Mouse (Mus musculus): ENCODE data around the gene Sumf1. TPM values are rescaled to one million over a fixed set of nuclear protein-coding genes. Genes with fewer than 3 reads are reported as not detected.
A peak's percentile ranks its signal among the peaks of the same experiment; 100 is the strongest.

The Sumf1 gene
- polyA plus RNA-seq, 1 experiment from 2014 or later, result 11.0 TPM

- Histone ChIP-seq H3K9ac (no peak overlapping the region), H3K4me3 (no peak overlapping the region)
These were observed 83.2 kb downstream of the Sumf1 start for GRCm38 (mm10) chr6:108101936-108102830.

GRCm38 (mm10) chr6:108098846-108099217, 86.5 kb downstream of the Sumf1 start:
- Histone ChIP-seq H3K9me3 (no peaks in the 10 kb centered on the region), H3K27me3 (replicated peaks) (no peaks in the 10 kb centered on the region), H3K9ac (no peak overlapping the region), H3K4me2 (peak overlapping the region; percentile 18; the same call in 1 of the 2 replicates), H3K27ac (no peak overlapping the region), H3K4me1 (peaks cover 3% of the 10 kb centered on the region; the same call in 1 of the 2 replicates), H3K36me3 (replicated peaks) (no peaks in the 10 kb centered on the region), H3K4me3 (no peak overlapping the region)
- ATAC-seq (replicated peaks), result no peak
- WGBS, result 33% methylated on average over 3 of the region's 3 CpGs

More at GRCm38 (mm10) chr6:108101936-108102830, 83.2 kb downstream of the Sumf1 start:
- Histone ChIP-seq H3K27me3 (replicated peaks) (no peaks in the 10 kb centered on the region), H3K4me2 (no peak overlapping the region), H3K36me3 (replicated peaks) (no peaks in the 10 kb centered on the region), H3K27ac (no peak overlapping the region), H3K9me3 (no peaks in the 10 kb centered on the region), H3K4me1 (peaks cover 3% of the 10 kb centered on the region; the same call in 1 of the 2 replicates)
- no peak for ATAC-seq (replicated peaks)
- WGBS, result 86% methylated on average over 10 of the region's 10 CpGs

- WGBS, result 17% methylated on average over 9 of the region's 9 CpGs
- Histone ChIP-seq H3K4me3 (no peak overlapping the region), H3K9ac (no peak overlapping the region), H3K36me3 (replicated peaks) (no peaks in the 10 kb centered on the region), H3K4me2 (peak overlapping the region; percentile 18; the same call in 1 of the 2 replicates), H3K27me3 (replicated peaks) (no peaks in the 10 kb centered on the region), H3K4me1 (peaks cover 3% of the 10 kb centered on the region; the same call in 1 of the 2 replicates), H3K9me3 (no peaks in the 10 kb centered on the region), H3K27ac (no peak overlapping the region)
- peak; percentile 90 for ATAC-seq (replicated peaks)
These were observed 87.1 kb downstream of the Sumf1 start for GRCm38 (mm10) chr6:108098171-108098845.

GRCm38 (mm10) chr6:108095445-108095844, 89.9 kb downstream of the Sumf1 start:
- peaks cover 3% of the 10 kb centered on the region; the same call in 1 of the 2 replicates for H3K4me1 ChIP-seq
- H3K36me3 ChIP-seq (replicated peaks), result no peaks in the 10 kb centered on the region
- 79% methylated on average over 5 of the region's 5 CpGs for WGBS
- no peak overlapping the region for H3K4me3 ChIP-seq
- no peak overlapping the region for H3K9ac ChIP-seq
- no peaks in the 10 kb centered on the region for H3K9me3 ChIP-seq
- H3K27me3 ChIP-seq (replicated peaks), result no peaks in the 10 kb centered on the region
- H3K27ac ChIP-seq, result no peak overlapping the region
- no peak overlapping the region for H3K4me2 ChIP-seq
- ATAC-seq (replicated peaks), result no peak

- H3K4me1 ChIP-seq, result no peaks in the 10 kb centered on the region
- no peak overlapping the region for H3K4me2 ChIP-seq
- H3K27me3 ChIP-seq (replicated peaks), result no peaks in the 10 kb centered on the region
- no peaks in the 10 kb centered on the region for H3K9me3 ChIP-seq
- no peak for ATAC-seq (replicated peaks)
- WGBS, result 77% methylated on average over 3 of the region's 3 CpGs
- H3K27ac ChIP-seq, result no peak overlapping the region
- H3K36me3 ChIP-seq (replicated peaks), result no peaks in the 10 kb centered on the region
- no peak overlapping the region for H3K9ac ChIP-seq
- no peak overlapping the region for H3K4me3 ChIP-seq
These were observed 91.9 kb downstream of the Sumf1 start for GRCm38 (mm10) chr6:108093449-108093848.

GRCm38 (mm10) chr6:108092646-108093045, 92.7 kb downstream of the Sumf1 start:
- no peak overlapping the region for H3K9ac ChIP-seq
- H3K4me3 ChIP-seq, result no peak overlapping the region
- H3K4me1 ChIP-seq, result no peaks in the 10 kb centered on the region
- H3K4me2 ChIP-seq, result no peak overlapping the region
- H3K27me3 ChIP-seq (replicated peaks), result no peaks in the 10 kb centered on the region
- H3K27ac ChIP-seq, result no peak overlapping the region
- 80% methylated on average over 3 of the region's 3 CpGs for WGBS
- no peaks in the 10 kb centered on the region for H3K36me3 ChIP-seq (replicated peaks)
- no peak for ATAC-seq (replicated peaks)
- no peaks in the 10 kb centered on the region for H3K9me3 ChIP-seq

GRCm38 (mm10) chr6:108091296-108091695, 94.1 kb downstream of the Sumf1 start:
- Histone ChIP-seq H3K27me3 (replicated peaks) (no peaks in the 10 kb centered on the region), H3K9ac (no peak overlapping the region), H3K27ac (no peak overlapping the region), H3K36me3 (replicated peaks) (no peaks in the 10 kb centered on the region), H3K4me2 (no peak overlapping the region), H3K9me3 (no peaks in the 10 kb centered on the region), H3K4me1 (no peaks in the 10 kb centered on the region), H3K4me3 (no peak overlapping the region)
- ATAC-seq (replicated peaks), result no peak
- 78% methylated on average over 1 of the region's 1 CpGs for WGBS

- Histone ChIP-seq H3K27me3 (replicated peaks) (no peaks in the 10 kb centered on the region), H3K4me1 (no peaks in the 10 kb centered on the region), H3K27ac (no peak overlapping the region), H3K4me2 (no peak overlapping the region), H3K9ac (no peak overlapping the region), H3K36me3 (replicated peaks) (peaks cover 12% of the 10 kb centered on the region), H3K9me3 (peaks cover 7% of the 10 kb centered on the region; the same call in 1 of the 2 replicates), H3K4me3 (no peak overlapping the region)
- ATAC-seq (replicated peaks), result no peak
- WGBS, result 95% methylated on average over 7 of the region's 7 CpGs
These were observed 109.5 kb downstream of the Sumf1 start for GRCm38 (mm10) chr6:108075857-108076256.

DNA sequence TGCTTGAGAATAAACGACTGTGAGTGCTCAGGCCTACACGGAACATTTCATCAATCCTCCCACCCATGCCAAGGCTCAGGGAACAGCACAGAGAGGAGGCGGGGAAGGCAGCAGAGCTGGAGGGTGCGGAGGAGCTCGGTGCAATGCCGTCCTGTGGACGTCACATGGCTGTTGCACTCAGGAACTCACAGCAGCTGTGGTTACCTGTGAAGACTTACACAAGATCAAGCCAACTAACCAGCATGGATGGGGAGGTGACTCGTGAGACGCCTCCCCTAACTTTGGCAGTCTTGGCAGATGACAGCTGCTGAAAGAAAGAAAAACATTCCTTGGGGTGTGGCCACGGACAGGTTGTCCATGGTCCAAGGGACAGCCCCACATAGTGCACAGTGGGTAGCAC, 110.8 kb downstream of the Sumf1 start:
- Histone ChIP-seq H3K9me3 (peaks cover 7% of the 10 kb centered on the region; the same call in 1 of the 2 replicates), H3K4me2 (no peak overlapping the region), H3K4me1 (no peaks in the 10 kb centered on the region), H3K27me3 (replicated peaks) (no peaks in the 10 kb centered on the region), H3K27ac (no peak overlapping the region), H3K9ac (no peak overlapping the region), H3K4me3 (no peak overlapping the region), H3K36me3 (replicated peaks) (peaks cover 12% of the 10 kb centered on the region)
- no peak for ATAC-seq (replicated peaks)
- 93% methylated on average over 10 of the region's 10 CpGs for WGBS

DNA sequence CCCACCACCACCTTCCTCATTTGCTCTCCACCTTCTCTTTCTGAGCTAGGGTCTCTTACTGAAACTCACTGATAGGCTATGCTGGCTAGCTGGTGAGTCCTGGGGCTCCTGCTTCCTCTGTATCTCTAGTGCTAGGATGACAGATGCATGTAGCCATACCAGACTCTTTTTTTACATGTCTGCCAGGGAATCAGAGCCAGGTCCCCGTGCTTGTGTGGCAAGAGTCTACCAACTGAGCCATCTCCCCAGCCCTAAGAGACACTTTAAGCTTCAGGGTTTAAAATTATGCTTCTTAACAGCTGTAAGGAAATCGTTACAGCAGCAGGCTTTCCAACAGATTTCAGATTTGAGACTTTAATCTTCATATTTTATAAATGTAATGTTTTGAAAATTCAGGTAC, 111.5 kb downstream of the Sumf1 start:
- no peak overlapping the region for H3K27ac ChIP-seq
- no peaks in the 10 kb centered on the region for H3K4me1 ChIP-seq
- H3K9ac ChIP-seq, result no peak overlapping the region
- H3K27me3 ChIP-seq (replicated peaks), result no peaks in the 10 kb centered on the region
- H3K4me3 ChIP-seq, result no peak overlapping the region
- ATAC-seq (replicated peaks), result no peak
- H3K4me2 ChIP-seq, result no peak overlapping the region
- H3K36me3 ChIP-seq (replicated peaks), result peaks cover 12% of the 10 kb centered on the region
- 91% methylated on average over 2 of the region's 2 CpGs for WGBS
- H3K9me3 ChIP-seq, result peaks cover 7% of the 10 kb centered on the region; the same call in 1 of the 2 replicates

DNA sequence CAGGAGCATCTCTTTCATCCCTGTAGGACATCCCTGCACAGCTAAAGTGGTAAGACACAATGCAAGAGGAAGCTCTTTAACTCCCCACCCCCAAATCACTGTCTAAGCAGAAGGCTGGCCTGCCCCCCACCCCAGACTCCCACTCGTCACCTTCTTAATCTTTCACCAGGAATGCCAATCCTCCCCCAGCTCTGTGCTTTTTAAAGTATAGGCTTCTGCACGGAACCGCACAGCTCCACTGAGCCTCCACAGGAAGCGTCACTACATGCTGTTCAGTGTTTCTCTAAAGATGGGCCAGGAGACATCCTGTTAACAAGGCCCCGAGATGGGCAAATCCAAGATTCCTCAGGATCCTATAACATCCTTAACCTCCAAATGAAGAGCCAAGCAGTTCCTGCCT, 112.3 kb downstream of the Sumf1 start:
- H3K4me2 ChIP-seq, result no peak overlapping the region
- peaks cover 12% of the 10 kb centered on the region for H3K36me3 ChIP-seq (replicated peaks)
- WGBS, result 67% methylated on average over 5 of the region's 5 CpGs
- no peaks in the 10 kb centered on the region for H3K4me1 ChIP-seq
- H3K9ac ChIP-seq, result no peak overlapping the region
- H3K27ac ChIP-seq, result no peak overlapping the region
- no peak overlapping the region for H3K4me3 ChIP-seq
- ATAC-seq (replicated peaks), result no peak
- H3K27me3 ChIP-seq (replicated peaks), result no peaks in the 10 kb centered on the region
- H3K9me3 ChIP-seq, result peaks cover 7% of the 10 kb centered on the region; the same call in 1 of the 2 replicates

GRCm38 (mm10) chr6:108070947-108071346, 114.4 kb downstream of the Sumf1 start:
- Histone ChIP-seq H3K4me1 (no peaks in the 10 kb centered on the region), H3K4me3 (no peak overlapping the region), H3K27me3 (replicated peaks) (no peaks in the 10 kb centered on the region), H3K9me3 (peaks cover 7% of the 10 kb centered on the region; the same call in 1 of the 2 replicates), H3K4me2 (no peak overlapping the region), H3K27ac (no peak overlapping the region), H3K9ac (no peak overlapping the region), H3K36me3 (replicated peaks) (peaks cover 10% of the 10 kb centered on the region)
- ATAC-seq (replicated peaks), result no peak
- WGBS, result 94% methylated on average over 7 of the region's 7 CpGs
